Mouse (Mus musculus) midbrain, embryonic 10.5 days (tissue): ENCODE data around the gene 9330161L09Rik. TPM values are rescaled to one million over a fixed set of nuclear protein-coding genes. Genes with fewer than 3 reads are reported as not detected.

Experiments
- DNase-seq: peaks from one replicate; pipeline ENCODE4 v3.0.0-alpha.2; 2017; ENCODE audit warnings: low spot score
- H3K27ac ChIP-seq: fragments of 300-500 bp; sonication (generic); replicated peaks from 2 replicates; pipeline ENCODE4 v1.5.1; 2016; ENCODE audit warnings: mild to moderate bottlenecking
- H3K27me3 ChIP-seq: fragments of 300-500 bp; sonication (generic); 2 replicates; pipeline ENCODE4 v1.6.1; 2016; ENCODE audit warnings: low read depth, mild to moderate bottlenecking; ENCODE audit not compliant: poor library complexity, severe bottlenecking
- H3K36me3 ChIP-seq: fragments of 300-500 bp; sonication (generic); 2 replicates; pipeline ENCODE4 v1.6.1; 2016; ENCODE audit warnings: mild to moderate bottlenecking, moderate library complexity
- H3K4me1 ChIP-seq: fragments of 300-500 bp; sonication (generic); 2 replicates; pipeline ENCODE4 v1.6.1; 2016
- H3K4me3 ChIP-seq: fragments of 300-500 bp; sonication (generic); 2 replicates; pipeline ENCODE4 v1.5.1; 2016; ENCODE audit warnings: mild to moderate bottlenecking, moderate library complexity
- H3K9me3 ChIP-seq: fragments of 300-500 bp; sonication (generic); replicated peaks from 2 replicates; pipeline ENCODE4 v1.6.1; 2016; ENCODE audit warnings: mild to moderate bottlenecking
- WGBS: fragments of 180-500 bp; shearing (Covaris S2); methylation state at CpG from one replicate; pipeline ENCODE4 v1.1.7; 2016; 5-methylcytosine and 5-hydroxymethylcytosine counted together
- polyA plus RNA-seq: library from polyadenylated mRNA; unstranded; fragments of >200 nt; fragmentation: Nextera tagmentation; extraction: Ambion mirVana; gene quantifications from 2 replicates; pipeline ENCODE4 v1.2.1, GENCODE M21; 2016

Gene 9330161L09Rik
- polyA plus RNA-seq, 1 experiment from 2014 or later: 0.47 TPM

DNA sequence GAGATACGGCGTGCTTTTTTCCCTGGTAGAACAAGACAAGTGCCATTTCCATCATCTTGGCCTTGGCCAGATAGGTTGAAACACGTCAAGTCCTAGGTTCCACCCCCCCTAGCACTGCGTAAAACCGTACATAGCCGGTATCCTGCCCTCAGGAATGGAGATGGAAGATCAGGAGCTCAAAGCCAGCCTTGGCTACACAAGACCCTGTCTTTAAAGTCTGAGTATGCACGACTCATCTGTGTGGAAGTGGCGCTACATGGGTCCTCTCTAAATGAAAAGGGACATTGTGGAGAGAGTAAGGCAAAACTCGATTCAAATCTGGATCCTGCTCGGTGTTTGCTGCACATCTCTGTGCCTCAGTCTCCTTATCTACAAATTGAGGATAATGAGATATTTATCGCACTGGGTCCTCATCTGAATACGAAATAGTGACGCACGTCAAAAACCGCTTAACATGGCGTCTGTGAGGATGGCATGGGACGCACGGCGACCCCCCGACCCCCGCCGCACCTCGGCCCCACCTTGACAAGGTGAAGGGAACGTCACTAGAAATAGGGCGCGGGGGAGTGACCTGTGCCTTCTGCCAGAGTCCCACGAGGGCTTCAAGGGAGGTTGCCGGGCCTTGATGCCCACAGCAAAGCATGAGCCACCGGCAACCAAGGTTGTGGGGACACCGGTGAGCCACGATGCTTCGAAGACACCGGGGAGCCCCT, 17.6 kb upstream of the 9330161L09Rik start:
- Histone ChIP-seq H3K4me1 (peaks cover 33% of the 10 kb centered on the region), H3K4me3 (peak overlapping the region; percentile 97), H3K27ac (peak overlapping the region; percentile 88), H3K9me3 (no peaks in the 10 kb centered on the region), H3K27me3 (no peaks in the 10 kb centered on the region), H3K36me3 (peaks cover 27% of the 10 kb centered on the region)
- 10% methylated on average over 33 of the region's 33 CpGs for WGBS
- DNase-seq: no peak

DNA sequence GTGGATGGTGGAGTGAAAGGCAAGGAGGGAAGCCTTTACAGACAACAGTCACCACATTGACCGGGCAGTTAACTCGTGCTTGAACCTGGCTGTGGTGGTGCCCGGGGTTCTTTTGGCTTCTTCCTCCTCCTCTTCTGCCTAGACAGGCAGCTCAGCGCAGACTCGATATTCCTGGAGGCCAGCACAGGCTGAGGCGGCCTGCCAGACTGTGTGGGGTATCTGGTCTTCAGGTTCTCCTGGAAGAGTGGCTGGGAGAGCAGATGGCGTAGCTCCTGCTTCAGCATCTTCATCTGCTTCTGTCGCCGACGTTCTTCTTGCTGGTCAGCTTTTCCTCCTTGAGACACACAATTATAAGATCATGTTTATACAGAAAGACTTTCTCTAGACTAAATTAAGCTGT, 524 bp upstream of the 9330161L09Rik start:
- H3K27me3 ChIP-seq: no peaks in the 10 kb centered on the region
- 92% methylated on average over 10 of the region's 10 CpGs for WGBS
- peaks cover 96% of the 10 kb centered on the region for H3K36me3 ChIP-seq

DNA sequence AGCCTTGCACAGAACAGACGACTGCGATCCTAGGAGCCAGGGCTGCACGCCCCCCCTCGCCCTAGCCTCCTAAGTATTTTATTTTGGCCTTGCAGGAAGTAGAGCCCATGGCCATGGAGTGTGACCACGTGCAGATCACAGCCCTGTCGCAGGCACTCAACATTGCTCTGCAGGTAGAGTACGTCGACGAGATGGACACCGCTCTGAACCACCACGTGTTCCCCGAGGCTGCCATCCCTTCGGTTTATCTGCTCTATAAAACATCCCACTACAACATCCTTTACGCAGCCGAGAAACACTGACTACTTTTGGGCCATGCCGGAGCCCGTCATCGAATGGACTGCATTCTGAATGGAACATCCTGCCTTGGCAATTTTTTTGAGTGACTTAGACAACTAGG, 3.5 kb downstream of the 9330161L09Rik start:
- no peaks in the 10 kb centered on the region for H3K27me3 ChIP-seq
- H3K9me3 ChIP-seq: no peaks in the 10 kb centered on the region
- DNase-seq: no peak
- no peaks in the 10 kb centered on the region for H3K4me1 ChIP-seq
- H3K36me3 ChIP-seq: peaks cover 69% of the 10 kb centered on the region
- H3K27ac ChIP-seq: no peak overlapping the region
- WGBS: 91% methylated on average over 18 of the region's 18 CpGs
- H3K4me3 ChIP-seq: no peak overlapping the region

More for the DNA sequence above, 524 bp upstream of the 9330161L09Rik start:
- no peaks in the 10 kb centered on the region for H3K9me3 ChIP-seq
- no peak overlapping the region for H3K27ac ChIP-seq
- H3K4me1 ChIP-seq: no peaks in the 10 kb centered on the region
- DNase-seq: no peak
- H3K4me3 ChIP-seq: no peak overlapping the region

DNA sequence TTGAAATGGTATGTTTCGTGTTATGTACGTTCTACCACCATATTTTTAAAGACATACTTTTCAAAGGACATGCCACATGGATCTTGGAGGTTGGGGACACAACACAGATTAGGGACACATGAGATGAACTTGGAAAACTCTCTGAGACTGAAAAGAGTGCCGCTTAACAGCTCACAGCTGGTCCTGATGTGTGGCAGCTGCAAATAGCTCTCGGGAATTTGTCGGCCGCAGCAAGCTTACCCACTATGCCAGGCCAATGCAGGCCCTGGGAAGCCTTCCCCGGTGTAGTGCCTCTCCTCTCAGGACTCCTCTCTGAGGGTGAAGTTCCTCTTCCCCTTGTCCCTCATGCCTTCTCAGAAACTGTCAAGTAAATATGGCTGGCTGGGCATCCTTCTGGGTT, 10.9 kb downstream of the 9330161L09Rik start:
- H3K36me3 ChIP-seq: peaks cover 6% of the 10 kb centered on the region; the same call in 1 of the 2 replicates
- H3K27me3 ChIP-seq: no peaks in the 10 kb centered on the region
- H3K9me3 ChIP-seq: no peaks in the 10 kb centered on the region
- DNase-seq: no peak
- H3K4me1 ChIP-seq: peaks cover 16% of the 10 kb centered on the region
- no peak overlapping the region for H3K27ac ChIP-seq
- 86% methylated on average over 7 of the region's 7 CpGs for WGBS
- H3K4me3 ChIP-seq: no peak overlapping the region

DNA sequence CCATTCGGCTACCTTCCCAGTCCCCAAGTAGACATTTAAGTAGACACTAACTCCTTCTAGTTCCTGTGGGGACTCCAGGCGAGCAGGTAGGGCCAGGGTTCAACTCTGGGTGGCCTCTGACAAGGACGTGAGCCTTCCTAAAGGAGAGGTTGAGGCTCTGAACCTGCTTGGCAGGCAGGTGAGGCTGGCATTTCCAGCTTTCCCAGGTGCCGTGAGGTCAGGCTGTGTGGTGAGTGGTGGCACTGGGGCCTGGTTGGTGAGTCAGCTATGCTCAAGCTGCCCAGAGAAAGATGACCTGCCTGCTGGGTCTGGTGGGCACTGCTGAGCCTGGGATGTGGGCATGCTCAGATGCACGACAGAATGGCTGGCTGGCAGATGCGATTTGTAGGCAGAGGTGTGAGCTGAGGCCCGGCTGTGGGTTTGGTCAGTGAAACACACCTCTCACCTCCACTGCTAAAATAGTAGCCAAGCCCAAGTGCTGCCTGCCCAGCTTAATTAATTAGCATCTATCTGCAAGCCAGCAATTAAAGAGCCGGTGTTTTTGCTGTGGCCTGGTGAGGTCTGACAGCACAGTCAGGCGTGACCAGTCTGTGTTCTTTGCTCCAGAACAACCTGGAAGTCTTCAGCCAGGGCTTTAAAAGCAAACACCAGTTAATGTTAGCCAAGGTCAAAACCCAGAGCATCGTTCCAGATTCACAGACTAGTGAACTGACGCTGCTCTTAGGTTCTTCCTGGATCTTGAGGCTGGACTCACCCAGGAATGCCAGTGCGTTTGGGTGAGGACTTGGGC, 11.9 kb downstream of the 9330161L09Rik start:
- Histone ChIP-seq H3K4me3 (no peak overlapping the region), H3K36me3 (0 out of 2 replicates have a peak, but pooled peaks cover under 1% of the 10 kb centered on the region), H3K27me3 (no peaks in the 10 kb centered on the region), H3K4me1 (peaks cover 18% of the 10 kb centered on the region), H3K9me3 (no peaks in the 10 kb centered on the region), H3K27ac (no peak overlapping the region)
- DNase-seq: no peak
- WGBS: 83% methylated on average over 12 of the region's 12 CpGs

DNA sequence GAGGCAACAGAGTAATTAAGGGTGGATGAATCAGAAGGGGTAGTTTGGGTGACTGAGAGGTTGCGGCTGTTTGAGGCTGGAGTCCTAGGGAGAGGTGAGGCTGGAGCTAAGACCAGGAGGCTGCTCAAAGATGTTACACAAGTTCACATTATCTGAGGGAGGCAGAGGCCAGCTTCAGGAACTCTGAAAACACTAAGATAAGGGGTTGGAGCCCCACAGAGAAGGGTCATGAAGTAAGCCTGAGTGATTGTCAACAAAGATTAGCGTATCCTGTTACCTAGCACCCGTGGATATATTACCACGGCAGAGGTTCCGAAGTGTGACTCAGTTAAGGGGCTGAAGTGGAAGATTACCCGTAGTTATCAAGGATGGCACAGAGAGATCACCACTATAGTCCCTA, 14.1 kb downstream of the 9330161L09Rik start:
- WGBS: 50% methylated on average over 6 of the region's 6 CpGs
- DNase-seq: no peak
- Histone ChIP-seq H3K27me3 (no peaks in the 10 kb centered on the region), H3K4me1 (peaks cover 35% of the 10 kb centered on the region), H3K4me3 (no peak overlapping the region), H3K9me3 (no peaks in the 10 kb centered on the region), H3K36me3 (no peaks in the 10 kb centered on the region), H3K27ac (0 out of 2 replicates have a peak overlapping the region, but pooled peaks have one; percentile 28)

DNA sequence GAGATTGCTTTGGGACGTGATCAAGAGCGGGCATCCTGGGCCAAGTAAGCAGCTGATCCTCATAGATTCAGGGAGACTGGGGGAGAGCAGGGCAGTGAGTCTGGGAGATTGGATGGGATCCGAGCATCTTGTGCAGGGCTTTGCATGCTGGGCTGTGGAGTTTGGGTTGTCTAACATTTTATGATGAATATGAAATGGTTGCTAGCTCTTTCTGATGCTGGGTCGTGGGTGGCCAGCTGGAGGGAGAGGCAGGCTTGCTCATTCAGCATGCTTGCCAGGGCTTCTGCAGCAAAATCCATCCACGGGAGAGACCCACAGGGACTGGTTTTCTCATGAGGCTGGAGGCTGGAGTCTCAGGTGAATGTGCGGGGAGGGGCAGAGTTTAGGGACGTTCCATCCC, 16.5 kb downstream of the 9330161L09Rik start:
- 82% methylated on average over 7 of the region's 7 CpGs for WGBS
- no peak for DNase-seq

DNA sequence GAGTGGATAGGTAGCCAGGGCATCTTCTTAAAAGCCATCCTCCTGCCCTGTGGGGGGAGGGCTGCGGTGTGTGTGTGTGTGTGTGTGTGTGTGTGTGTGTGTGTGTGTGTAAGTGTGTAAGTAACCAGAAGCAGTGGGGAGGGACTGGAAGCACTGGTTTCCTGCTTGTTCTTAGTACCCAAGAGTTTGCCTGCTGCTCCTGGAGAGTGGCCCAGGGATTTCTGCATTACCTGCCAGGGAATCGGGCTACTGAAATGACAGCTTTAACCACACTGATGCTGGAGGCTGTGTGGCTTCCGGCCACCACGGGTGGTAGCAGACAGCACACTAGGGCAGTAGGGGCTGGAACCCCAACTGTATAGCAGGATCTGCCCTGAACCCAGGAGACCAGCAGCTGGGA, 17.6 kb downstream of the 9330161L09Rik start:
- no peaks in the 10 kb centered on the region for H3K27me3 ChIP-seq
- peaks cover 38% of the 10 kb centered on the region for H3K4me1 ChIP-seq
- no peaks in the 10 kb centered on the region for H3K36me3 ChIP-seq
- no peak for DNase-seq
- no peak overlapping the region for H3K27ac ChIP-seq
- H3K4me3 ChIP-seq: peak overlapping the region; percentile 84; the same call in 1 of the 2 replicates
- 81% methylated on average over 4 of the region's 4 CpGs for WGBS
- no peaks in the 10 kb centered on the region for H3K9me3 ChIP-seq

More for the DNA sequence above, 16.5 kb downstream of the 9330161L09Rik start:
- no peaks in the 10 kb centered on the region for H3K36me3 ChIP-seq
- H3K4me1 ChIP-seq: peaks cover 38% of the 10 kb centered on the region
- no peak overlapping the region for H3K27ac ChIP-seq
- no peak overlapping the region for H3K4me3 ChIP-seq
- no peaks in the 10 kb centered on the region for H3K9me3 ChIP-seq
- H3K27me3 ChIP-seq: no peaks in the 10 kb centered on the region

DNA sequence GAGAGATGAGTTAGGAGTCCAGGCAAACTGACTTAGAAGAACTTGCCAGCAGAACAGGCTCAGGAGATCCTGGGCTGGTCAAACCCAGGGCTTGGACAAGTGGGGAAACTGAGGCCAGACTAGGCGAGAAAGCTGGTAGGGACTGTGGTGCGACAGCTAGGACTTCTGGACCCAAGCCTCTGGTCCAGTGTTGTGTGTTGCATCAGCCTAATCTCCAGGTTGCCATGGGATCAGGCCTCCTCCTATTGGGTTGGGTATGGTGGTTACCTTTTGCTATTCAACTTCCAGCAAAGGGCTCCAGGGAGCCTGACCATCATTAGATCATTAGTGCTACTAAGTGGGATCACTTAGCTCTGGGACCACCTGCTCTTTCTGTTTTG, 18.3 kb downstream of the 9330161L09Rik start:
- 71% methylated on average over 2 of the region's 2 CpGs for WGBS
- Histone ChIP-seq H3K36me3 (no peaks in the 10 kb centered on the region), H3K9me3 (no peaks in the 10 kb centered on the region), H3K4me1 (peaks cover 38% of the 10 kb centered on the region), H3K4me3 (peak overlapping the region; percentile 84), H3K27me3 (no peaks in the 10 kb centered on the region), H3K27ac (peak overlapping the region; percentile 93)
- DNase-seq: no peak

DNA sequence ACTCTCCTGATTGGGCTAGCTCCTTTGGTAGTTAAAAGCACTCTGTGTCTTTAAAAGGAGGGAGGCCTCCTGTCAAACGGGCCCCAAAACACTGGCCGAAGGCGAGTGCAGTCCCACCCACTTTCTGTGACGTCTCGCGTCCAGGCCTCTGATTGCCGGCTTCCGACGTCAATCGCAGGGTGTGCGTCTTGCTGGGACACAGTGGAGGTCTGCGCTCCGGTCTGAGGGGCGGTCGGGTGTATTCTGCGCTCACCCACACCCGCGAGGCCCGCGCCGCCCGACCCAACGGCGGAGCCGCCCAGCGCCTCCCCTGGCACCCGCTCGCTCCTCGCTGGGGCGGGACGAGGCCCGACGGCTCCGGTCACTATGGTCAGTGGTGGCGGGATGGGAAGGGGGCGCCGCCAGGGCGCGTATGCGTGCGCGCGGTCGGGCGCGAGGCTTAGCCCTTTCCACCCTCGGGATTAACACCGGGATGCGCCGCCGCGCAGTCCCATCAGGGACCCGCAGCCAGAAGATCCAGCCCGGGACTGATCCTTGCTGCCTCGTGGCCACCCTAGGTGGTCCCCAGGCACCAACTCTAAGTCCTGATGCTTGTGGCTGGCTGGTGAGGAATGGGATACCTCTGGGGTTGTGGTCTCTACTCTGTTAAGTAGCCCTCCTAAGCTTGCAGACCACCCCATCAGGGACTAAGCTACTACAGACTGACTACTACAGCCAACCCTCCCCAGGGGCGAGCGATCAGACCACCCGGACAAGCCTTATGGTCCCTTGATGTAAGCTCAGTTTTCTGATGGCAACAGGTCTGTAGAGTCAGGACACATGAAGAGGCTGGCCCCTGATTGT, 18.9 kb downstream of the 9330161L09Rik start, which contains the start of gene Otub2:
Otub2 (plus strand) TSS at position 178 of the 843 bp plus-strand sequence.
- H3K4me3 ChIP-seq: peak within 1 kb of the TSS; percentile 84
- peaks cover 34% of the 10 kb centered on the region for H3K4me1 ChIP-seq
- no peaks in the 10 kb centered on the region for H3K27me3 ChIP-seq
- peak within 1 kb of the TSS; percentile 93 for H3K27ac ChIP-seq
- peak; percentile 97 for DNase-seq
- WGBS: under 1% methylated on average over 58 of the region's 58 CpGs
- no peaks in the 10 kb centered on the region for H3K36me3 ChIP-seq
- H3K9me3 ChIP-seq: no peaks in the 10 kb centered on the region

DNA sequence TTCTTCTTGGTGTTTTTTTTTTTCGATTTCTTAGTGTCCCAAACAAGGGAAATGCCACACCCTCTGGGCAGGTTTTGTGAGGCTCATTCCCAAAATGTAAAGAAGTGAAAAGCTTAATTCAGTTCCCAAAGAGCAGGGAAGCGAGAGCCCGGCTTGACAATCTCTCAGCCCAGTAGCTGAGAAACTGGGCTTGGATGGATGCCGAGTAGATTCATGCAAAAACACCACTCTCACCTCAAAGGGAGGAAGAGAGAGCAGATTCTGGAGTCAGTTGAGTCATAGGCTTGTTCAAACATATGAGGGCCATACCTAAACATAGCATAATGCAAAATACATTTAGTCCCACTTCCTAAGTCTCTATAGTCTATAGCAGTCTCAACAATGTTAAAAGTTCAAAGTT, 27.4 kb downstream of the 9330161L09Rik start:
- H3K4me3 ChIP-seq: no peak overlapping the region
- H3K27me3 ChIP-seq: no peaks in the 10 kb centered on the region
- no peaks in the 10 kb centered on the region for H3K9me3 ChIP-seq
- H3K4me1 ChIP-seq: no peaks in the 10 kb centered on the region
- H3K36me3 ChIP-seq: no peaks in the 10 kb centered on the region
- DNase-seq: no peak
- WGBS: 86% methylated on average over 4 of the region's 4 CpGs
- H3K27ac ChIP-seq: no peak overlapping the region

DNA sequence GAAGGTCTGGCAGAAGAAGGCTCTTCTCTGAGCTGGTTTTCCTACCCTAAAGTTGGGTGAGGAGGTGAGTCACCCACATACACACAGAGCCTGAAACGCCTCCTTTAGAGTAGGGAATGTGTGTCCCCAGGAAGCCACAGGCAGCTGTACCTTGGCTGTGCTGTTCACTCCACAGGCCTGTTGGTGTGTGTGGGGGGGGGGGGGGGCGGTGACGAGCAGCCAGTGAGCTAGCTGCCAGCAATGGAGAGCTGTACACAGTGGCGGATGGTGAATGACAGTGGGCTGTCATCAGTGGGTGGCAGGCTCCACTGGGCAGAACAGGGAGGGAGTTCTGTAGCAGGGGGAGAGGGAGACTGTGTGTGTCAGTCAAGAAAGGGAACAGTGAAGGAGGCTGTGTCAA, 30.8 kb downstream of the 9330161L09Rik start:
- no peak for DNase-seq
- no peak overlapping the region for H3K27ac ChIP-seq
- H3K9me3 ChIP-seq: no peaks in the 10 kb centered on the region
- H3K4me3 ChIP-seq: no peak overlapping the region
- H3K27me3 ChIP-seq: no peaks in the 10 kb centered on the region
- WGBS: 77% methylated on average over 4 of the region's 4 CpGs
- H3K36me3 ChIP-seq: no peaks in the 10 kb centered on the region
- H3K4me1 ChIP-seq: no peaks in the 10 kb centered on the region
